Mouse (Mus musculus): ENCODE measurements around the gene Plaur.
A peak's percentile ranks its signal among the peaks of the same experiment; 100 is the strongest.
"Not testable (repeated sequence)": the region's sequence is repeated elsewhere in the genome, so short reads cannot be mapped to it uniquely, and the experiment has no call there.

Plaur gene

GRCm38 (mm10) chr7:24480121-24480941 is 18.0 kb downstream of the Plaur start:
- no peak for DNase-seq

GRCm38 (mm10) chr7:24480986-24481473 is 18.7 kb downstream of the Plaur start:
- no peak for DNase-seq

- DNase-seq = peak; percentile 91
These were observed 19.4 kb downstream of the Plaur start, which contains the start of gene Cadm4 for GRCm38 (mm10) chr7:24481474-24482207. Gene Cadm4 (plus strand): TSS chr7:24482023.

- no peak for DNase-seq
These were observed 20.1 kb downstream of the Plaur start for GRCm38 (mm10) chr7:24482208-24483020.

GRCm38 (mm10) chr7:24483291-24483690 is 21.0 kb downstream of the Plaur start:
- DNase-seq = not testable (repeated sequence)

GRCm38 (mm10) chr7:24485481-24485880 is 23.2 kb downstream of the Plaur start:
- no peak for DNase-seq

- DNase-seq = no peak
These were observed 24.4 kb downstream of the Plaur start for GRCm38 (mm10) chr7:24486654-24487130.

GRCm38 (mm10) chr7:24487403-24487802 is 25.1 kb downstream of the Plaur start:
- no peak for DNase-seq

GRCm38 (mm10) chr7:24488303-24488702 is 26.0 kb downstream of the Plaur start:
- DNase-seq = no peak

GRCm38 (mm10) chr7:24499856-24500577 is 37.7 kb downstream of the Plaur start:
- DNase-seq = no peak

GRCm38 (mm10) chr7:24500929-24501328 is 38.6 kb downstream of the Plaur start:
- DNase-seq = peak; percentile 66

GRCm38 (mm10) chr7:24501492-24501891 is 39.2 kb downstream of the Plaur start:
- no peak for DNase-seq

GRCm38 (mm10) chr7:24504004-24504403 is 41.7 kb downstream of the Plaur start:
- no peak for DNase-seq

GRCm38 (mm10) chr7:24504868-24505267 is 42.6 kb downstream of the Plaur start:
- no peak for DNase-seq

- DNase-seq = no peak
These were observed 43.3 kb downstream of the Plaur start for GRCm38 (mm10) chr7:24505447-24506064.

GRCm38 (mm10) chr7:24506065-24506459 is 43.8 kb downstream of the Plaur start:
- no peak for DNase-seq

- no peak for DNase-seq
These were observed 44.2 kb downstream of the Plaur start for GRCm38 (mm10) chr7:24506476-24506837.

- DNase-seq = peak; percentile 84
These were observed 44.8 kb downstream of the Plaur start, which contains the start of gene Zfp428 for GRCm38 (mm10) chr7:24506838-24507725. Gene Zfp428 (plus strand): TSS chr7:24507006.

- no peak for DNase-seq
These were observed 45.4 kb downstream of the Plaur start for GRCm38 (mm10) chr7:24507726-24508114.

- no peak for DNase-seq
These were observed 50.1 kb downstream of the Plaur start, which contains the start of gene AC161166.1 for GRCm38 (mm10) chr7:24512355-24512754. Gene AC161166.1 (minus strand): TSS chr7:24512455.

Measured in right cerebral cortex, postnatal 14 days (tissue).